Mouse (Mus musculus): Measurements from ENCODE around the gene Naaladl2. TPM values are rescaled to one million over a fixed set of nuclear protein-coding genes. Genes with fewer than 3 reads are reported as not detected.

Naaladl2 gene
- polyA plus RNA-seq, 1 experiment, result 1.0 TPM

DNA sequence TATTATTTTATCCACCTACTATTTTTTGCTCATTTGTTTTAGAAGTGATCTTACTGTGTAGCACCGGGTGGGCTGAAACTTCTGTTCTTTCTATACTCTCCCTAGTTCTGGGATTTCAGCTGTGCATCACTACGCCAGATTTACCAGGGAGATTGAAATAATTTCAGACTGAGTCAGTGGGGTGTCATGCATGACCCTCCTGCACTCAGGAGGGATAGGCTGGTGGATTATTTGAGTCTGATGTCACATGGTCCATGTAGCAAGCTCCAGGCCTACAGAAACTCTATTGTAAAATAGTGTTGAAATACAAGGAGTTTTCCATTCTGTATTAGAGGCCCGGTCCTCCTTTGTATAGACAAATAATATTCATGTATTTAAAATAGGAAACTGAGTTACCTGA, 360.0 kb downstream of the Naaladl2 start:
- H3K27ac ChIP-seq (ENCODE audit: control insufficient read depth, insufficient read depth, low read depth, low read length, poor library complexity), result no peak overlapping the region
- no peaks in the 10 kb centered on the region for H3K4me1 ChIP-seq (ENCODE audit: control insufficient read depth, insufficient read depth, low read length)
- WGBS, result 82% methylated on average over 3 of the region's 3 CpGs
- no peak overlapping the region for H3K4me3 ChIP-seq (replicated peaks; ENCODE audit: control insufficient read depth, low read depth, low read length)
- no peak for TF ChIP-seq POLR2A (IDR thresholded peaks at IDR 0.05; ENCODE audit: borderline replicate concordance, control insufficient read depth, low read depth, low read length)
- no peak for TF ChIP-seq CTCF (IDR thresholded peaks at IDR 0.05; ENCODE audit: control insufficient read depth, insufficient read depth, low read length)

DNA sequence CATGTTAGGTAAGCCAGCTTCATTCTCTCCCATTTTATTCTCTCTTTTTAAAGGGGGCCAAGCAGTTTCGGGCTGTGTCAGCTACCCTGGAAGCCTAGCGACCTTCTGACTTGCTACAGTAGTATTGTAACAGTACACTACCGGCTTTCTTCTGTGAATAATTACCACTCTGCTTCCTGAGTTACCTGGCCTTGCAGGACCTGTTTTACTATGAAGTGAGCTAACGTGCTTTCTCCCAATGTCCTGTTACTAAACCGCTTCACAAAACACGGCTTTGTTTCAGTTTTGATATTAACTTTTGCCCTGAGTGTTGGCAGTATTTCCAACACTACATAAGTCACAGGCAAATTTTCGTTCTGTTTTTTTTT, 360.6 kb downstream of the Naaladl2 start:
- 68% methylated on average over 7 of the region's 7 CpGs for WGBS
- TF ChIP-seq POLR2A (IDR thresholded peaks at IDR 0.05; ENCODE audit: borderline replicate concordance, control insufficient read depth, low read depth, low read length) (no peak), CTCF (IDR thresholded peaks at IDR 0.05; ENCODE audit: control insufficient read depth, insufficient read depth, low read length) (no peak)
- Histone ChIP-seq H3K27ac (ENCODE audit: control insufficient read depth, insufficient read depth, low read depth, low read length, poor library complexity) (no peak overlapping the region), H3K4me1 (ENCODE audit: control insufficient read depth, insufficient read depth, low read length) (no peaks in the 10 kb centered on the region), H3K4me3 (replicated peaks; ENCODE audit: control insufficient read depth, low read depth, low read length) (no peak overlapping the region)

DNA sequence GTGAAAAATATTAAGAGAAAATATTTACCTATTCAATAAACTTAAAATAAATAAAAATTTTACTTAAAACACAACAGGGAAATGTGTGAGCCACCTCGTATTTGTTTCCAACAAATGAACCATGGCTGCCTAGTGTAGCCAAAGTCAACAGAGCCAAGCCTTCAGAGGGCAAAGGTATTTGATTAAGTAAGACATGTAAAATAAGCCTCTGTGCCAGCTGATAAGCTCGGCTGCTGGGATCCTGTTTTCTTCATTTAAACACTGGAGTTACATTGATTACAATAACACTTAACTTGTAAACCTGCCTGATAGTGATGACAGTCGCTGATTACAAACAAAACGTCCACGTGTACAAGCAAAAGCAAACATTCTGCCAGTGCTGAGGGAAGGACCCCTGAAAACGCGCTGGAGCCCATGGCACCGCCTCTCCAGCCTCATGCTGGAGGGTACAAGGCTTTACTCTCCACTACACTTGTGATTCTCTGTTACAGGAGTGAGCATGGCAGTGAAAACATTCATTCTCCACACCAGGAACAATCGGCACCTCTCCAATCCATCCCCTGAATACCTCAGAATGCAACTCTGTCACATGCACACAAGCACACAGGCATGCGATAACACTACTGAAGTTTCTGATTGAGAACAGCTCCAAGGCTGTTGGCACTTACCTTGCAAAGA, 361.1 kb downstream of the Naaladl2 start:
- Histone ChIP-seq H3K27ac (ENCODE audit: control insufficient read depth, insufficient read depth, low read depth, low read length, poor library complexity) (no peak overlapping the region), H3K4me3 (replicated peaks; ENCODE audit: control insufficient read depth, low read depth, low read length) (no peak overlapping the region), H3K4me1 (ENCODE audit: control insufficient read depth, insufficient read depth, low read length) (no peaks in the 10 kb centered on the region)
- TF ChIP-seq CTCF (IDR thresholded peaks at IDR 0.05; ENCODE audit: control insufficient read depth, insufficient read depth, low read length) (no peak), POLR2A (IDR thresholded peaks at IDR 0.05; ENCODE audit: borderline replicate concordance, control insufficient read depth, low read depth, low read length) (no peak)
- WGBS, result 63% methylated on average over 10 of the region's 10 CpGs

DNA sequence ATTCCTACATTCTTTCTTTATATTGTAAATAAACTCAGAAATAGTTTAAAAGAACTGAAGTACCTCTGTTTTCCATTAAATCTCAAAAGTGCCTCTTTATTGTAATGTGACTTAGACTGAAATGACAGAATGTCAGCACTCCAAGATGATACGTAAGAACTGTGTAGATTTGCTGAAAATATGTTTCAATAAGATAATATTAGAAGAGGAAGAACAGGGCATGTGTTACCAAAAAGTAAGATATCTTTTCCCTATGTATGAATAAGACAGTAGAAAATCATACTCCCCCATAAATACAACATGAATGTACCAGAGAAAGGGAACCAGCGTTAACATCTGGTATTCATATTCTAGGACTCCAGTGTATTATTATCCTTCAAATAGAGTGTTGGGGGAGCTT, 362.4 kb downstream of the Naaladl2 start:
- no peaks in the 10 kb centered on the region for H3K4me1 ChIP-seq (ENCODE audit: control insufficient read depth, insufficient read depth, low read length)
- WGBS, result 81% methylated on average over 2 of the region's 2 CpGs
- no peak for TF ChIP-seq CTCF (IDR thresholded peaks at IDR 0.05; ENCODE audit: control insufficient read depth, insufficient read depth, low read length)
- no peak for TF ChIP-seq POLR2A (IDR thresholded peaks at IDR 0.05; ENCODE audit: borderline replicate concordance, control insufficient read depth, low read depth, low read length)
- H3K4me3 ChIP-seq (replicated peaks; ENCODE audit: control insufficient read depth, low read depth, low read length), result no peak overlapping the region
- H3K27ac ChIP-seq (ENCODE audit: control insufficient read depth, insufficient read depth, low read depth, low read length, poor library complexity), result no peak overlapping the region

DNA sequence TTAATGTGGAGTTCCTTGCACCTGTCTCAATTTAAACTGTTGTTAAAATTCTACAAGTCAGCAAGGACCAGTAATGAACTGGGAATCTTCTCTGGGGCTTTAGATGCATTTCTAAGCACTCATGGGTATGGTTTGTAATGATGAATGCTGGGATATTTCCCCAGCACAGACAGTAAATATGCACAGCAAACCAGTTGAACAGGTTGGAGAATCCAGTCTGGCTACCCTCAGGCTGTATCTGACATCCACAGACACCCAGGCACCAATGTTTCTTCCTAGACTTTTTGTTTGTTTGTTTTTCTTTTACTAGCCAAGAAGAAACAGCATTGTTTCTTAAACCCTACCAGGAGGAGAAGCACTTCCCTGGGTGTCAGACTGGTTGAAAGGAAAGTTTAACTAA, 365.6 kb downstream of the Naaladl2 start:
- Histone ChIP-seq H3K27ac (ENCODE audit: control insufficient read depth, insufficient read depth, low read depth, low read length, poor library complexity) (no peak overlapping the region), H3K4me3 (replicated peaks; ENCODE audit: control insufficient read depth, low read depth, low read length) (no peak overlapping the region), H3K4me1 (ENCODE audit: control insufficient read depth, insufficient read depth, low read length) (no peaks in the 10 kb centered on the region)
- TF ChIP-seq CTCF (IDR thresholded peaks at IDR 0.05; ENCODE audit: control insufficient read depth, insufficient read depth, low read length), result no peak
- no peak for TF ChIP-seq POLR2A (IDR thresholded peaks at IDR 0.05; ENCODE audit: borderline replicate concordance, control insufficient read depth, low read depth, low read length)

DNA sequence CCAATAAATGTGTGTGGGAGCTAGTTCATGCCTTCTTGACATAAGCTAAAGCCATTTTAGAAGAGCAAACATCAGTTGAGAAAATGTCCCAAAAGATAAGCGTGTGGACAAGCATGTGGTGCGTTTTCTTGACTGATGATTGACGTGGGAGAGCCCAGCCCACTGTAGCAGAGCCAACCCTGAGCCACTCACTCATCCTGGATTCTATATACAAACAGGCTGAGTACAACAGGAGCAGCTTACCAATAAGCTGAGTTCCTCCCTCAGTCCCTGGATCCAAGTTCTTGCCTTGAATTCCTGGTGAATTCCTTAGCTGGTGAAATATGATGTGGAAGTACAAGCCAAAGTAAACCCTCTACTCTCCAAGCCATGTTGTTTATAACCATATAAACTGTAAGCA, 395.0 kb downstream of the Naaladl2 start:
- no peak for TF ChIP-seq POLR2A (IDR thresholded peaks at IDR 0.05; ENCODE audit: borderline replicate concordance, control insufficient read depth, low read depth, low read length)
- no peak for TF ChIP-seq CTCF (IDR thresholded peaks at IDR 0.05; ENCODE audit: control insufficient read depth, insufficient read depth, low read length)
- H3K27ac ChIP-seq (ENCODE audit: control insufficient read depth, insufficient read depth, low read depth, low read length, poor library complexity), result no peak overlapping the region
- no peaks in the 10 kb centered on the region for H3K4me1 ChIP-seq (ENCODE audit: control insufficient read depth, insufficient read depth, low read length)
- H3K4me3 ChIP-seq (replicated peaks; ENCODE audit: control insufficient read depth, low read depth, low read length), result no peak overlapping the region
- WGBS, result 59% methylated on average over 3 of the region's 3 CpGs

DNA sequence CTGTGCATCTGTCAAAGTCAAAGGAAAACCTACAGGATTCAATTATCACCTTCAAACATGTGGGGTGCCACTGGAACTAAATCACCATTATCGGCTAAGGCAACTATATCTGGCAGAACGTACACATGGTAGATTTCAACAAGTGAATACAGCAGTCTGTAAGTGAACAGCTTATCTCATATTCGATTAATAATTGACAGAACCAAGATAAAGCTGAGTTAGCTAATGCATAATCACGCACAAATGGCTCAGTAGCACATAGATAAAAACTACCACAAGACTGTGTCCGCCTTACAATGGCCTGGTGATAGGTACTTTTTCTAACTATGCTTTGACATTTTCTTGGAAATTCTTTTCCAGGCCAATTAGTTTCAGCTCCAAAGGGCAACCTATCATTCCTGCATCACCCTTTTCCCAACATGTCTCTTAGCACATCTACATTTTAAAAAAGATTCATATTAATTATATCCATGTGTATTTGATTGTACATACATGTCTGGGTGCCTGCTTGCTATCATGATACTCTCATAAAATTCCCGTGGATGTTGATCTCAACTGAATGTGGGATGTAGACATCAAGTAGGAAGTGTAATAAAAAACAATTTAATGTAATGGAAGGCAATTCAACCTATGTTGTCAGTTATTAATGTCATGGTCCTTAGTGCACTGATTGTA, 396.7 kb downstream of the Naaladl2 start:
- no peak for TF ChIP-seq CTCF (IDR thresholded peaks at IDR 0.05; ENCODE audit: control insufficient read depth, insufficient read depth, low read length)
- no peak for TF ChIP-seq POLR2A (IDR thresholded peaks at IDR 0.05; ENCODE audit: borderline replicate concordance, control insufficient read depth, low read depth, low read length)
- no peak overlapping the region for H3K27ac ChIP-seq (ENCODE audit: control insufficient read depth, insufficient read depth, low read depth, low read length, poor library complexity)
- no peak overlapping the region for H3K4me3 ChIP-seq (replicated peaks; ENCODE audit: control insufficient read depth, low read depth, low read length)
- WGBS, result 76% methylated on average over 6 of the region's 6 CpGs
- no peaks in the 10 kb centered on the region for H3K4me1 ChIP-seq (ENCODE audit: control insufficient read depth, insufficient read depth, low read length)

DNA sequence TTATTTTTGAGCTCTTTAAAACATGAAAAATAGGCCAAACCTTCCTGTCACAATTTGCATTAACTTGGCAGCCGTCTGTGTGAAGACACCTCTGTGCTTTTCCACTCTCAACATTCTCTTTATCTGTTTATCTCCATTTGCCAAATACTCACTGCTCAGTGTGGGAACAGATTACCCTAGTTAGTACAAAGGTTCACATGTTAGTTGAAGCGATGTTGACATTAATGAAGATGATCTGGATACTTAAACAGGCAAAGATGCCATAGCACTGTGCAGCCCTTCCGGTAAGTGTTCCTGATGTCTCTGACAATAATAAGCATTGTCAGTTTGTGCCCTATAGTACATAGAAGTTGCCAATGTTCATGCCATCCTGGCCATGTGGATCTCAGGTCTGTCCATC, 400.1 kb downstream of the Naaladl2 start:
- Histone ChIP-seq H3K4me3 (replicated peaks; ENCODE audit: control insufficient read depth, low read depth, low read length) (no peak overlapping the region), H3K4me1 (ENCODE audit: control insufficient read depth, insufficient read depth, low read length) (no peaks in the 10 kb centered on the region), H3K27ac (ENCODE audit: control insufficient read depth, insufficient read depth, low read depth, low read length, poor library complexity) (no peak overlapping the region)
- TF ChIP-seq POLR2A (IDR thresholded peaks at IDR 0.05; ENCODE audit: borderline replicate concordance, control insufficient read depth, low read depth, low read length) (no peak), CTCF (IDR thresholded peaks at IDR 0.05; ENCODE audit: control insufficient read depth, insufficient read depth, low read length) (no peak)
- WGBS, result 75% methylated on average over 3 of the region's 3 CpGs
